Mouse (Mus musculus) embryonic facial prominence, embryonic 15.5 days (tissue): ENCODE data around the gene Plk3. TPM values are rescaled to one million over a fixed set of nuclear protein-coding genes. Genes with fewer than 3 reads are reported as not detected.

Source experiments
- ATAC-seq: fragments of 200-750 bp; cut with Nextera tagmentation; 2 replicates; pipeline ENCODE4 v1.8.0; 2017; ENCODE audit warnings: low read depth, moderate TSS enrichment; ENCODE audit not compliant: insufficient number of reproducible peaks, low FRiP score, low TSS enrichment
- H3K27ac ChIP-seq: fragments of 300-500 bp; sonication (generic); replicated peaks from 2 replicates; pipeline ENCODE4 v1.5.1; 2015; ENCODE audit warnings: mild to moderate bottlenecking, inconsistent platforms
- H3K27me3 ChIP-seq: fragments of 300-500 bp; sonication (generic); 2 replicates; pipeline ENCODE4 v1.6.1; 2015; ENCODE audit warnings: inconsistent platforms
- H3K36me3 ChIP-seq: fragments of 300-500 bp; sonication (generic); 2 replicates; pipeline ENCODE4 v1.6.1; 2015; ENCODE audit warnings: mild to moderate bottlenecking, inconsistent platforms
- H3K4me1 ChIP-seq: fragments of 300-500 bp; sonication (generic); 2 replicates; pipeline ENCODE4 v1.6.1; 2015; ENCODE audit warnings: inconsistent platforms
- H3K4me2 ChIP-seq: fragments of 300-500 bp; sonication (generic); replicated peaks from 2 replicates; pipeline ENCODE4 v1.6.1; 2015; ENCODE audit warnings: mild to moderate bottlenecking, inconsistent platforms
- H3K4me3 ChIP-seq: fragments of 300-500 bp; sonication (generic); replicated peaks from 2 replicates; pipeline ENCODE4 v1.5.1; 2015; ENCODE audit warnings: mild to moderate bottlenecking, inconsistent platforms
- H3K9ac ChIP-seq: fragments of 300-500 bp; sonication (generic); 2 replicates; pipeline ENCODE4 v1.6.1; 2015; ENCODE audit warnings: inconsistent platforms
- H3K9me3 ChIP-seq: fragments of 300-500 bp; sonication (generic); replicated peaks from 2 replicates; pipeline ENCODE4 v1.6.1; 2016; ENCODE audit warnings: inconsistent platforms
- WGBS: fragments of 180-500 bp; shearing (Covaris S2); methylation state at CpG from one replicate; pipeline ENCODE4 v1.1.7; 2015; 5-methylcytosine and 5-hydroxymethylcytosine counted together
- polyA plus RNA-seq: library from polyadenylated mRNA; unstranded; fragments of >200 nt; fragmentation: Nextera tagmentation; extraction: Ambion mirVana; gene quantifications from 2 replicates; pipeline ENCODE4 v1.2.1, GENCODE M21; 2015

Gene Plk3
- polyA plus RNA-seq, 1 experiment from 2014 or later = 8.1 TPM

- Histone ChIP-seq H3K9ac (no peak overlapping the region), H3K4me3 (no peak overlapping the region), H3K4me1 (peaks cover 36% of the 10 kb centered on the region), H3K27ac (peak overlapping the region; percentile 87), H3K36me3 (peaks cover 20% of the 10 kb centered on the region; the same call in 1 of the 2 replicates), H3K9me3 (no peaks in the 10 kb centered on the region), H3K27me3 (no peaks in the 10 kb centered on the region), H3K4me2 (peak overlapping the region; percentile 21; the same call in 1 of the 2 replicates)
- WGBS = 36% methylated on average over 15 of the region's 15 CpGs
- peak; percentile 66 for ATAC-seq
Observed at GRCm38 (mm10) chr4:117125910-117126674, 7.7 kb downstream of the Plk3 start.

- Histone ChIP-seq H3K9ac (0 out of 2 replicates have a peak within 1 kb of the TSS, but pooled peaks have one; percentile 24), H3K36me3 (peaks cover 20% of the 10 kb centered on the region; the same call in 1 of the 2 replicates)
- ATAC-seq = peak; percentile 44
Observed at GRCm38 (mm10) chr4:117125348-117125909, 8.3 kb downstream of the Plk3 start, which contains the start of gene Btbd19. Btbd19 (minus strand) TSS chr4:117125725.

GRCm38 (mm10) chr4:117124518-117125347 lies 9.0 kb downstream of the Plk3 start:
- H3K4me3 ChIP-seq = no peak overlapping the region
- no peaks in the 10 kb centered on the region for H3K9me3 ChIP-seq
- H3K27me3 ChIP-seq = no peaks in the 10 kb centered on the region
- H3K4me2 ChIP-seq = peak overlapping the region; percentile 21
- H3K36me3 ChIP-seq = peaks cover 16% of the 10 kb centered on the region; the same call in 1 of the 2 replicates
- ATAC-seq = no peak
- H3K27ac ChIP-seq = peak overlapping the region; percentile 87
- 0 out of 2 replicates have a peak overlapping the region, but pooled peaks have one; percentile 24 for H3K9ac ChIP-seq
- WGBS = 54% methylated on average over 14 of the region's 14 CpGs
- peaks cover 44% of the 10 kb centered on the region for H3K4me1 ChIP-seq

More at GRCm38 (mm10) chr4:117125348-117125909, 8.3 kb downstream of the Plk3 start, which contains the start of gene Btbd19:
- Histone ChIP-seq H3K27ac (peak within 1 kb of the TSS; percentile 87), H3K27me3 (no peaks in the 10 kb centered on the region), H3K9me3 (no peaks in the 10 kb centered on the region), H3K4me1 (peaks cover 40% of the 10 kb centered on the region), H3K4me2 (peak within 1 kb of the TSS; percentile 21), H3K4me3 (no peak within 1 kb of the TSS)
- 25% methylated on average over 8 of the region's 8 CpGs for WGBS

- no peak overlapping the region for H3K4me3 ChIP-seq
- peaks cover 46% of the 10 kb centered on the region for H3K4me1 ChIP-seq
- no peak overlapping the region for H3K9ac ChIP-seq
- no peaks in the 10 kb centered on the region for H3K27me3 ChIP-seq
- no peaks in the 10 kb centered on the region for H3K9me3 ChIP-seq
- no peak for ATAC-seq
- H3K4me2 ChIP-seq = no peak overlapping the region
- H3K36me3 ChIP-seq = 0 out of 2 replicates have a peak, but pooled peaks cover 13% of the 10 kb centered on the region
- WGBS = 86% methylated on average over 3 of the region's 3 CpGs
- H3K27ac ChIP-seq = peak overlapping the region; percentile 87; the same call in 1 of the 2 replicates
Observed at GRCm38 (mm10) chr4:117124218-117124517, 9.6 kb downstream of the Plk3 start.

- H3K36me3 ChIP-seq = 0 out of 2 replicates have a peak, but pooled peaks cover 8% of the 10 kb centered on the region
- H3K9me3 ChIP-seq = no peaks in the 10 kb centered on the region
- no peak overlapping the region for H3K9ac ChIP-seq
- no peaks in the 10 kb centered on the region for H3K27me3 ChIP-seq
- H3K4me3 ChIP-seq = no peak overlapping the region
- peaks cover 46% of the 10 kb centered on the region for H3K4me1 ChIP-seq
- no peak overlapping the region for H3K4me2 ChIP-seq
- ATAC-seq = no peak
- no peak overlapping the region for H3K27ac ChIP-seq
- 82% methylated on average over 8 of the region's 9 CpGs for WGBS
Observed at GRCm38 (mm10) chr4:117123546-117124217, 10.1 kb downstream of the Plk3 start.

- WGBS = 73% methylated on average over 4 of the region's 4 CpGs
- peak overlapping the region; percentile 58; the same call in 1 of the 2 replicates for H3K27ac ChIP-seq
- H3K4me2 ChIP-seq = no peak overlapping the region
- H3K36me3 ChIP-seq = no peaks in the 10 kb centered on the region
- H3K4me3 ChIP-seq = no peak overlapping the region
- no peaks in the 10 kb centered on the region for H3K27me3 ChIP-seq
- no peaks in the 10 kb centered on the region for H3K9me3 ChIP-seq
- no peak overlapping the region for H3K9ac ChIP-seq
- no peak for ATAC-seq
- H3K4me1 ChIP-seq = peaks cover 46% of the 10 kb centered on the region
Observed at GRCm38 (mm10) chr4:117122209-117122608, 11.6 kb downstream of the Plk3 start.

GRCm38 (mm10) chr4:117120445-117121414 lies 13.0 kb downstream of the Plk3 start:
- Histone ChIP-seq H3K4me2 (peak overlapping the region; percentile 98), H3K36me3 (no peaks in the 10 kb centered on the region), H3K27me3 (no peaks in the 10 kb centered on the region), H3K4me1 (peaks cover 35% of the 10 kb centered on the region), H3K27ac (peak overlapping the region; percentile 93), H3K9me3 (no peaks in the 10 kb centered on the region), H3K4me3 (peak overlapping the region; percentile 81), H3K9ac (peak overlapping the region; percentile 57)
- WGBS = under 1% methylated on average over 69 of the region's 69 CpGs
- peak; percentile 93 for ATAC-seq

- peak overlapping the region; percentile 98 for H3K4me2 ChIP-seq
- 6% methylated on average over 10 of the region's 10 CpGs for WGBS
- no peak for ATAC-seq
- no peaks in the 10 kb centered on the region for H3K36me3 ChIP-seq
- no peaks in the 10 kb centered on the region for H3K27me3 ChIP-seq
- H3K9ac ChIP-seq = peak overlapping the region; percentile 40
- H3K27ac ChIP-seq = peak overlapping the region; percentile 93
- peak overlapping the region; percentile 81 for H3K4me3 ChIP-seq
- no peaks in the 10 kb centered on the region for H3K9me3 ChIP-seq
- H3K4me1 ChIP-seq = peaks cover 28% of the 10 kb centered on the region
Observed at GRCm38 (mm10) chr4:117120052-117120444, 13.7 kb downstream of the Plk3 start.

GRCm38 (mm10) chr4:117119636-117120035 lies 14.1 kb downstream of the Plk3 start:
- H3K27ac ChIP-seq = peak overlapping the region; percentile 93
- H3K36me3 ChIP-seq = peaks cover 4% of the 10 kb centered on the region; the same call in 1 of the 2 replicates
- 64% methylated on average over 5 of the region's 5 CpGs for WGBS
- H3K9me3 ChIP-seq = no peaks in the 10 kb centered on the region
- H3K27me3 ChIP-seq = no peaks in the 10 kb centered on the region
- H3K4me1 ChIP-seq = peaks cover 24% of the 10 kb centered on the region
- H3K4me3 ChIP-seq = peak overlapping the region; percentile 81
- H3K9ac ChIP-seq = no peak overlapping the region
- no peak for ATAC-seq
- peak overlapping the region; percentile 98 for H3K4me2 ChIP-seq

GRCm38 (mm10) chr4:117117931-117118330 lies 15.8 kb downstream of the Plk3 start:
- no peak overlapping the region for H3K27ac ChIP-seq
- H3K9me3 ChIP-seq = no peaks in the 10 kb centered on the region
- peaks cover 20% of the 10 kb centered on the region; the same call in 1 of the 2 replicates for H3K4me1 ChIP-seq
- no peak overlapping the region for H3K4me2 ChIP-seq
- H3K36me3 ChIP-seq = peaks cover 20% of the 10 kb centered on the region
- no peaks in the 10 kb centered on the region for H3K27me3 ChIP-seq
- 81% methylated on average over 7 of the region's 7 CpGs for WGBS
- H3K9ac ChIP-seq = no peak overlapping the region
- no peak for ATAC-seq
- no peak overlapping the region for H3K4me3 ChIP-seq
